8 mouse cellular contexts compared by ENCODE assay signal in the genomic region with DNA sequence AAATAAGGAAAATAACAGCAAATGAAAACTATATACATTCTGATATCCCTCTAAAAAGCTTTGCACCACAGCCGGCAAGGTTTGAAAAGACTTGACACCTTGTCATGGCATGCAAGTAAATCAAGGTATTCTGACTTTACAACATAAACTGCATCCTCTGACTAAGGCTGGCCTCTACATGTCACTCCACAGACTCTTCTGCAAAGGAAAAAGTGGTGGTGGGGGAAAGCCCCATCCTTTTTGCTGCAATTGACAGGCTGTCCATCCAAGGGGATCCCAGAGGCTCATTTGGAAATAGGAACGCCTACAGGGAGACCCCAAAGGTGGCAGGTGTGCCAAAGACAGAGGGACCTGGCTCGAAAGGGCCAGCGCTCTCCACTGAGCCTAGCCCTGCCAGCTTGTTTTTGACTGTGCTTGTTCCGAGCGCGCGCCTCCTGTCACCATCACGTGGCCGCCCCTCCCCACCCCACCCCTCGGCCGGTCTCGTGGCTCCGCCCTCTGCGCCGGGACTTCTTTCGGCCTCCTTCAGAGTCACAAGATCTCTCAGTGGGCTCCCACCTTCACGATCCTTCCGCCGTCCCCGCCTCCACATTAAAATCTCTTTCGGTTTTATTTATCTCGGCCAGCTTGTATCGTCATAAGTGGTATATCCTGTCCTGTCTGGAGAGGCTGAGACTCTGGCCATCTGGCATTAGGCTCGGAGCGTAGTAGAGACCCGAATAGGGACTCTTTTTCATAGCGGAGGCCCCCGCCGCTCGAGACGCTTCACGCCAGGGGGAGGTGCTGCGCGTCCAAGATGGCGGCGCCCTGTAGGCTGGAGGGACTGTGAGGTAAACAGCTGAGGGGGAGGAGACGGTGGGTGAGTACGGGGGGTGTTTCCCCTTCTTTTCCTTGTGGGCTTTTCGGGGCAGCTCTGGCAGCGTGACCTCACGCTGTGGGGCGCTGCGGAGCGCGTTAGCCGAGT. TPM values are rescaled to one million over a fixed set of nuclear protein-coding genes. Genes with fewer than 3 reads are reported as not detected.
DNase-seq lines count a peak whose midpoint lies in the region; ATAC-seq and TF ChIP-seq lines count a peak whose summit lies in the region.

A gene (plus strand): TSS at position 768 of the 964 bp plus-strand sequence.

- H3K36me3 ChIP-seq in embryonic facial prominence, embryonic 13.5 days: no peaks in the 10 kb centered on the region
- no peaks in the 10 kb centered on the region for H3K36me3 ChIP-seq in kidney, adult 2 months (ENCODE audit: control insufficient read depth, insufficient read depth, low read length)
- H3K36me3 ChIP-seq in limb, embryonic 12.5 days: no peaks in the 10 kb centered on the region
- H3K36me3 ChIP-seq in midbrain, embryonic 15.5 days (replicated peaks): no peaks in the 10 kb centered on the region
- no peaks in the 10 kb centered on the region for H3K36me3 ChIP-seq in spleen, adult 2 months (ENCODE audit: control insufficient read depth, insufficient read depth, low read length)

- no peaks in the 10 kb centered on the region for H3K27me3 ChIP-seq in embryonic facial prominence, embryonic 13.5 days
- no peaks in the 10 kb centered on the region for H3K27me3 ChIP-seq in kidney, adult 2 months (replicated peaks; ENCODE audit: control insufficient read depth, insufficient read depth, low read length)
- no peaks in the 10 kb centered on the region for H3K27me3 ChIP-seq in limb, embryonic 12.5 days
- no peaks in the 10 kb centered on the region for H3K27me3 ChIP-seq in midbrain, embryonic 15.5 days (replicated peaks)
- H3K27me3 ChIP-seq in spleen, adult 2 months (ENCODE audit: control insufficient read depth, insufficient read depth, low read length): no peaks in the 10 kb centered on the region

- H3K4me1 ChIP-seq in embryonic facial prominence, embryonic 13.5 days: peaks cover 32% of the 10 kb centered on the region
- H3K4me1 ChIP-seq in kidney, adult 2 months (ENCODE audit: control insufficient read depth, insufficient read depth, low read length): peaks cover 11% of the 10 kb centered on the region; the same call in 1 of the 2 replicates
- peaks cover 45% of the 10 kb centered on the region for H3K4me1 ChIP-seq in limb, embryonic 12.5 days (replicated peaks)
- peaks cover 33% of the 10 kb centered on the region for H3K4me1 ChIP-seq in midbrain, embryonic 15.5 days
- peaks cover 4% of the 10 kb centered on the region; the same call in 1 of the 2 replicates for H3K4me1 ChIP-seq in spleen, adult 2 months (ENCODE audit: control insufficient read depth, insufficient read depth, insufficient read length)

- ATAC-seq in embryonic facial prominence, embryonic 13.5 days (ENCODE audit: insufficient number of reproducible peaks, insufficient read depth, low FRiP score, low TSS enrichment, low read depth): peak; percentile 94
- peak; percentile 91 for ATAC-seq in limb, embryonic 12.5 days (ENCODE audit: insufficient number of reproducible peaks, insufficient read depth, low FRiP score, low TSS enrichment, low read depth)
- peak; percentile 93 for ATAC-seq in midbrain, embryonic 15.5 days (replicated peaks)

- H3K9me3 ChIP-seq in embryonic facial prominence, embryonic 13.5 days: no peaks in the 10 kb centered on the region
- no peaks in the 10 kb centered on the region for H3K9me3 ChIP-seq in limb, embryonic 12.5 days
- H3K9me3 ChIP-seq in midbrain, embryonic 15.5 days: no peaks in the 10 kb centered on the region

- peak; percentile 97 for DNase-seq in 3134 (ENCODE audit: extremely low read depth, insufficient read length, low spot score)
- DNase-seq in adrenal gland, postnatal 36 days: peak; percentile 96 to 97
- DNase-seq in heart, adult 18-20 months: peak; percentile 97
- DNase-seq in kidney, adult 2 months: peak; percentile 98
- DNase-seq in spleen, adult 2 months (ENCODE audit: low read depth in 1 of 2, low spot score in 2 of 2): peak; percentile 94 to 96

- peak; percentile 26 for TF ChIP-seq POLR2A in kidney, adult 2 months (IDR thresholded peaks at IDR 0.05; ENCODE audit: low read depth, low read length)
- TF ChIP-seq POLR2A in spleen, adult 2 months (IDR thresholded peaks at IDR 0.05; ENCODE audit: low read depth, low read length): peak; percentile 70

- peak within 1 kb of the TSS; percentile 88 for H3K4me2 ChIP-seq in embryonic facial prominence, embryonic 13.5 days
- peak within 1 kb of the TSS; percentile 79 for H3K4me2 ChIP-seq in limb, embryonic 12.5 days
- H3K4me2 ChIP-seq in midbrain, embryonic 15.5 days: peak within 1 kb of the TSS; percentile 75

- H3K4me3 ChIP-seq in embryonic facial prominence, embryonic 13.5 days: peak within 1 kb of the TSS; percentile 100
- H3K4me3 ChIP-seq in kidney, adult 2 months (ENCODE audit: insufficient read depth, low read depth, low read length): peak within 1 kb of the TSS; percentile 68
- peak within 1 kb of the TSS; percentile 99 for H3K4me3 ChIP-seq in limb, embryonic 12.5 days (replicated peaks)
- H3K4me3 ChIP-seq in midbrain, embryonic 15.5 days: peak within 1 kb of the TSS; percentile 94
- peak within 1 kb of the TSS; percentile 82 for H3K4me3 ChIP-seq in spleen, adult 2 months (ENCODE audit: extremely low read depth, insufficient read depth, insufficient read length)

- 2% methylated on average over 44 of the region's 47 CpGs for WGBS in embryonic facial prominence, embryonic 13.5 days
- WGBS in kidney, adult 2 months: 2% methylated on average over 45 of the region's 47 CpGs
- 2% methylated on average over 46 of the region's 47 CpGs for WGBS in limb, embryonic 12.5 days
- 2% methylated on average over 47 of the region's 47 CpGs for WGBS in midbrain, embryonic 15.5 days
- 3% methylated on average over 47 of the region's 47 CpGs for WGBS in spleen, adult 2 months

- H3K9ac ChIP-seq in embryonic facial prominence, embryonic 13.5 days: peak within 1 kb of the TSS; percentile 94
- peak within 1 kb of the TSS; percentile 96 for H3K9ac ChIP-seq in limb, embryonic 12.5 days (replicated peaks)
- H3K9ac ChIP-seq in midbrain, embryonic 15.5 days: peak within 1 kb of the TSS; percentile 79

- peak within 1 kb of the TSS; percentile 92 for H3K27ac ChIP-seq in embryonic facial prominence, embryonic 13.5 days
- peak within 1 kb of the TSS; percentile 95 for H3K27ac ChIP-seq in kidney, adult 2 months (ENCODE audit: insufficient read depth, low read depth, low read length)
- H3K27ac ChIP-seq in limb, embryonic 12.5 days: peak within 1 kb of the TSS; percentile 92
- peak within 1 kb of the TSS; percentile 91 for H3K27ac ChIP-seq in midbrain, embryonic 15.5 days
- H3K27ac ChIP-seq in spleen, adult 2 months (ENCODE audit: insufficient read depth, low read length): peak within 1 kb of the TSS; percentile 80

- TF ChIP-seq CTCF in kidney, adult 2 months (conservative IDR thresholded peaks at IDR 0.05; ENCODE audit: insufficient read depth, insufficient read length, low read depth, low read length): no peak
- no peak for TF ChIP-seq CTCF in spleen, adult 2 months (IDR thresholded peaks at IDR 0.05; ENCODE audit: extremely low read depth, insufficient read depth, insufficient read length, insufficient replicate concordance)

RNA-seq across cellular contexts. Expression of the gene that starts here (rescaled TPM):
- total RNA-seq in adrenal gland, postnatal 36 days (2021): 10 to 100 TPM; 17.6 to 19.6 TPM
- 23.7 and 23.9 TPM in 2 replicates for polyA plus RNA-seq in embryonic facial prominence, embryonic 13.5 days (2015; fragmentation: Nextera tagmentation; extraction: Ambion mirVana)
- total RNA-seq in heart, adult 18-20 months (2021): 10 to 100 TPM; 26.6 to 28.4 TPM
- 17.5 and 21.4 TPM in 2 replicates for polyA plus RNA-seq in kidney, adult 2 months (2012; rRNA removed)
- 24.9 and 25.4 TPM in 2 replicates for polyA plus RNA-seq in limb, embryonic 12.5 days (2016; fragmentation: Nextera tagmentation; extraction: Ambion mirVana)
- polyA plus RNA-seq in midbrain, embryonic 15.5 days (2015; fragmentation: Nextera tagmentation; extraction: Ambion mirVana): 38.6 and 40.3 TPM in 2 replicates
- polyA plus RNA-seq in spleen, adult 2 months (2012; rRNA removed): 12.1 and 12.5 TPM in 2 replicates

Comparison
In these comparisons a context has a peak if more than half of its experiments do, and no peak if none do; other contexts are left out.
1. Peak in every context shown above with its lines: DNase-seq, ATAC-seq, H3K4me3 ChIP-seq and H3K27ac ChIP-seq.